Mouse (Mus musculus) leukemia stem cell, adult 10-12 weeks (primary cell): ENCODE results near the gene Nfkb2. TPM values are rescaled to one million over a fixed set of nuclear protein-coding genes. Genes with fewer than 3 reads are reported as not detected.

Source experiments
- polyA plus RNA-seq: library from polyadenylated mRNA; stranded (reverse); fragments of >175 nt; gene quantifications from 2 replicates; pipeline ENCODE4 v1.2.3, GENCODE M21; 2012; ENCODE audit warnings: low replicate concordance

Nfkb2 gene
- polyA plus RNA-seq: 60.6 and 91.2 TPM in 2 replicates

GRCm38 (mm10) chr19:46304216-46304841, at the start of gene Nfkb2:
Nfkb2 (plus strand) TSS chr19:46304320.

GRCm38 (mm10) chr19:46326756-46327305, 22.7 kb downstream of the Nfkb2 start, which contains the start of gene Psd:
Psd (minus strand) TSS chr19:46327156.

GRCm38 (mm10) chr19:46328081-46329030, 24.2 kb downstream of the Nfkb2 start, which contains the start of gene Fbxl15:
Fbxl15 (plus strand) TSS chr19:46328184.

GRCm38 (mm10) chr19:46338331-46338936, 34.3 kb downstream of the Nfkb2 start, which contains the start of gene Cuedc2:
Cuedc2 (minus strand) TSS chr19:46338702.

GRCm38 (mm10) chr19:46350168-46350932, 46.2 kb downstream of the Nfkb2 start, which contains the start of gene 2310034G01Rik:
2310034G01Rik (minus strand) TSS chr19:46350302.

Other genes starting within 250 kb of the Nfkb2 start
- 49.0 and 88.6 TPM in 2 replicates for gene Nolc1, start 228.5 kb upstream of the Nfkb2 start, polyA plus RNA-seq
- gene Elovl3, start 172.4 kb upstream of the Nfkb2 start, polyA plus RNA-seq: not detected in 2 replicates
- gene Pitx3, start 156.0 kb upstream of the Nfkb2 start, polyA plus RNA-seq: not detected in 2 replicates
- 511 and 517 TPM in 2 replicates for gene Gbf1, start 151.8 kb upstream of the Nfkb2 start, polyA plus RNA-seq
- 7.5 and 12.5 TPM in 2 replicates for gene Psd, start 22.8 kb downstream of the Nfkb2 start, polyA plus RNA-seq
- 19.7 and 24.8 TPM in 2 replicates for gene Fbxl15, start 23.9 kb downstream of the Nfkb2 start, polyA plus RNA-seq
- 104 and 126 TPM in 2 replicates for gene Cuedc2, start 34.4 kb downstream of the Nfkb2 start, polyA plus RNA-seq
- 15.2 and 15.3 TPM in 2 replicates for gene Mfsd13a, start 36.8 kb downstream of the Nfkb2 start, polyA plus RNA-seq
- 0.13 and 0.43 TPM in 2 replicates for gene 2310034G01Rik, start 46.0 kb downstream of the Nfkb2 start, polyA plus RNA-seq
- 17.4 and 47.0 TPM in 2 replicates for gene Actr1a, start 91.4 kb downstream of the Nfkb2 start, polyA plus RNA-seq
- 38.7 and 40.0 TPM in 2 replicates for gene Sufu, start 92.6 kb downstream of the Nfkb2 start, polyA plus RNA-seq
- 109 and 117 TPM in 2 replicates for gene Trim8, start 197.4 kb downstream of the Nfkb2 start, polyA plus RNA-seq